Mouse (Mus musculus) liver, embryonic 18 days (tissue): ENCODE measurements around the gene Kank4. TPM values are rescaled to one million over a fixed set of nuclear protein-coding genes. Genes with fewer than 3 reads are reported as not detected.

Experiments used
- polyA plus RNA-seq: library from polyadenylated mRNA; depleted of rRNA; stranded (reverse); fragments of >200 nt; gene quantifications from 2 replicates; pipeline ENCODE4 v1.2.3, GENCODE M21; 2012; rRNA removed

Kank4 gene
- 0.17 and 0.18 TPM in 2 replicates for polyA plus RNA-seq

DNA sequence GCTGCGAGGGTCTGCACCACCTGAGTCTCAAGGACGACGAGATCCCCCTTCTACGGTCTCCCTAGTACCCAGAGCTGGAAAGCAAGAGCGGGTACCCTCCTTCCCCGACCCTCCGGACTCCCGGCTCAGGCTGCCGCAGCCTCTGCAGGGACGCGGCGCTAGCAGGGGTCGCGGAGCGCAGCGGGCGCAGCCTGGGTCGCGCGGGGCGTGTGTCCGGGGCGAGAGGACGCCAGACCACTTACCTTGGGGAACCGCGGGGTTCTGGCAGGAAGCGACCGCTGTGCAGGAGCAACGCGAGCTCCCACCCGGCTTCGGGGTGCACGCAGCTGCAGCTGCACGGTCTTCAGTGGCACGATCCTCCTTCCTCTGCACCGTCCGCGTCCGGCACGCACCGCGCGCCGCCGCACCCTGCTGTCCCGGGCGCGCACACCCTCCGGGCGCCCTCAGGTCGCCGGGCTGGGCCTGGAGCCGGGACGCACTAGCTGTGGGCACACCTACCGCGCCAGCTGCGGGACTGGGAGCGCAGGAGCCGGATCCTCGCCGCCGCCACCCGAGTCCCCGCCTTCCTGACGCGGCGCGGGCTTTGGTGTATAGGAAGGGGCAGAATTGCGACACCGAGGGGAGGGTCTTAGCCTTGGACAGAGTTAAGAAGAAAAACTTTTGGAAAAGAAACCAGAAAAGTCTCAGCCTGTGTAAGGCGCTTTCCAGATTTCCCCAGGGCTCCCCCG is at the start of gene Kank4:
Gene Kank4 (minus strand): TSS at position 354 of the 728 bp plus-strand sequence.

GRCm38 (mm10) chr4:98823740-98824139 is 6.4 kb upstream of the Kank4 start, which contains the start of gene I0C0044D17Rik:
Gene I0C0044D17Rik (minus strand): TSS chr4:98823840.

GRCm38 (mm10) chr4:98726590-98727237 is 90.6 kb downstream of the Kank4 start, which contains the start of gene L1td1:
Gene L1td1 (plus strand): TSS chr4:98726734.

Other genes starting within 250 kb of the Kank4 start
- gene L1td1, start 90.8 kb downstream of the Kank4 start, polyA plus RNA-seq, result 0.01 TPM in 1 of 2 replicates, not detected in the other
- gene I0C0044D17Rik, start 6.3 kb upstream of the Kank4 start, polyA plus RNA-seq, result not detected in 2 replicates
- 17.6 and 19.1 TPM in 2 replicates for gene Usp1, start 106.3 kb upstream of the Kank4 start, polyA plus RNA-seq
- gene Angptl3, start 213.4 kb upstream of the Kank4 start, polyA plus RNA-seq, result 256 and 285 TPM in 2 replicates